Mouse (Mus musculus): ENCODE measurements at regions not wholly inside any gene's neighbourhood (a gene's known extent, or its start where the extent isn't known, plus 50 kb on each side); places are given as distances from the start of the nearest gene placed in this dataset.

DNA sequence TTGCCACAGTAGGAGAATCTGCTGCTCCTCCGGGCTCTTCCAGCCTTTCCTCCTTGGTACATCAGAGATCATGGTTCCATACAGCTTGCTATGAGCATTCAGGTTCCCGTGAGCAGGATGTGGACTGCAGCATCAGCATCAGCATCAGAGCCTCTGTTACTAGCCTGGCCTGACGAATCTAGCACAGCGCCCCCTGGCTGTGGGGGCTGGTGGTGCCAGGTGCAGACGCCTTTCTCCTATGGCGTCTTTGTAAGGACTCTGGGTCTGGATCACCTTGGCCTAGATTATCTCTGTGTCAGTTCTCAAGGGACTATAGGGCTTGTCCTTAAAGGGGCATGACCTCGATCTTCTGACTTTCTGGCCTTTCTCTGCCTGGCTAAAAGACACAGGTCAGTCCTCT lies 86.0 kb upstream of the Runx3 start:
- peak; percentile 59 for DNase-seq (ENCODE audit: low read depth)

GRCm38 (mm10) chr4:135036764-135037163 lies 83.7 kb upstream of the Runx3 start:
- no peak for DNase-seq (ENCODE audit: low read depth)

DNA sequence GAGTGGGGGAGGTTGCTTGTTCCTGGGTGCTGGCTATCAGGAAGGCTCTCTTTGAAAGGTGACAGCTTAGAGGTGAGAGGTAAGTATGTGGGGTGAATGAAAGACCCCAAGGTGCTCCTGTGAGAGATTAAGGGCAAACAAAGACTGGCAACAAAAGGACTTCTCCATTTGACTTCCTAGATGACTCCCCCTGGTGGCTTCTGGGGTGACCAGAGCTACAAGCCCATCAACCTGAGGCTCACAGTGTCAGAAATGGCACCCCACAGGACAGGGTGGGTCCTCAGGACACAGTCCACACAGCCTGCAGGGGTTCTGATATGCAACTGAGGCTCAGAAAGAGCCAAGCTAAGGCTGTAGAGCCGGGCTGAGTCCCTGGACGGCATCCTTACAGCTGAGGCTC lies 81.2 kb upstream of the Runx3 start:
- no peak for DNase-seq (ENCODE audit: low read depth)

- DNase-seq (ENCODE audit: low read depth): no peak
These were observed 78.5 kb upstream of the Runx3 start for GRCm38 (mm10) chr4:135041921-135042320.

GRCm38 (mm10) chr4:135042501-135042900 lies 78.0 kb upstream of the Runx3 start:
- no peak for DNase-seq (ENCODE audit: low read depth)

DNA sequence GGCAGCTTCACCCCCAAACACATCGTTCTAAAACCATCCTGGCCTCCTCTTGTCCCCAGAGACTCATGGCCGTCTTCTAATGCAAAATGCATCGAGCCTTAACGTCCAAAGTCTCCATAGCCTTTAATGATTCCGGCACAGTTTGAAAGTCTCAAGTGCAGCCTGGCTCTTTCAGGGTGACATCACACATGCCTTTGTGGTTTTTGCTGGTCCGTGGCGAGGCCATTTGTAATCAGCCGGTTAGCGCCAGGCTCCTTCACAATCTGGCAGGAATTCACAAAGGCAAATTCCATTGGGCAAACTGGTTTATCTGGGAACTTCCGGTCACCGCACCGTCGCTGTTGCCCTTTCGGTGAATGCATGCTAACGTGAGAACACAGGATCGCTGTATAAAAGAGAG lies 75.4 kb upstream of the Runx3 start:
- DNase-seq (ENCODE audit: low read depth): no peak

- no peak for DNase-seq (ENCODE audit: low read depth)
These were observed 73.8 kb upstream of the Runx3 start for GRCm38 (mm10) chr4:135046619-135047018.

- no peak for DNase-seq (ENCODE audit: low read depth)
These were observed 73.2 kb upstream of the Runx3 start for GRCm38 (mm10) chr4:135047251-135047650.

GRCm38 (mm10) chr4:135047771-135048170 lies 72.7 kb upstream of the Runx3 start:
- DNase-seq (ENCODE audit: low read depth): no peak

- no peak for DNase-seq (ENCODE audit: low read depth)
These were observed 70.5 kb upstream of the Runx3 start for GRCm38 (mm10) chr4:135049924-135050323.

GRCm38 (mm10) chr4:135051466-135051865 lies 69.0 kb upstream of the Runx3 start:
- no peak for DNase-seq (ENCODE audit: low read depth)

DNA sequence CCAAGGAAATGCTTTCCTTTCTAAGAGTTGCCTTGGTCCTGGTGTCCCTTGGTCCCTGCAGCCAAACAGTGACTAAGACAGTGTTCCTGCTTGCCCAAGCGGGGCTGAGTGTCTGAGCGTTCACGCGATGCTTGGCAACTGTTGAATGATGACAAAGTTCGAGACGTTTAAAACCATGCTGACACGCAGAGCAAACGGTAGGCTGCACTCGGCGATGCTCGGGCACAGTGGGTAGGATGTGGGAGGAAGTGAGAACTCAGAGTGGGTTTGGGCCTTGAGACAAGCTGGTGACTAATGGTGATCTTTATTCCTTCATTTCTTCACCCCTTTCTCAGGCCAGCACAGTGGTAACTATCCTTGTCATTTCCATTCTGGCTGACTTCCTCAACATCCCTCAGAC lies 66.9 kb upstream of the Runx3 start:
- no peak for DNase-seq (ENCODE audit: low read depth)

DNA sequence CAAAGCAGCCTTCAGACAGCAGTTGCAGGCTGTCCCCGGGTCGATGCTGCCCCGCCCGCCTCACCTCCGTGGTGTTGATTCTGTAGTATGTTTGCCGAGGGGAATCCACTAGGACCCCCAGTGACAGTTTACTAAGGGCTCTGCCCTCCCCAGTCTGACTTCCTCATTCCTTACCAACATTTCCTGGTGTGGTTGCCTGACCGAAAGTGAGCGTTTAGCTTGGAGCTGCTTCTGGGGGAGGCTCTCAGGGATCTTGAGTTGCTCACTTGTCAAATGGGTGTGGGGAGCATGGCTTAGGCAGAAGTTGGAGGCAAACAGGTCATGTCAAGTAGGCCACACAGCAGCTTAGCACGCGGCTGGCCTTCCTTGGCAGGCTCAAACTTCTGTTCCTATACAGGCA lies 66.1 kb upstream of the Runx3 start:
- DNase-seq (ENCODE audit: low read depth): peak; percentile 50

- no peak for DNase-seq (ENCODE audit: low read depth)
These were observed 64.1 kb upstream of the Runx3 start for GRCm38 (mm10) chr4:135056371-135056770.

DNA sequence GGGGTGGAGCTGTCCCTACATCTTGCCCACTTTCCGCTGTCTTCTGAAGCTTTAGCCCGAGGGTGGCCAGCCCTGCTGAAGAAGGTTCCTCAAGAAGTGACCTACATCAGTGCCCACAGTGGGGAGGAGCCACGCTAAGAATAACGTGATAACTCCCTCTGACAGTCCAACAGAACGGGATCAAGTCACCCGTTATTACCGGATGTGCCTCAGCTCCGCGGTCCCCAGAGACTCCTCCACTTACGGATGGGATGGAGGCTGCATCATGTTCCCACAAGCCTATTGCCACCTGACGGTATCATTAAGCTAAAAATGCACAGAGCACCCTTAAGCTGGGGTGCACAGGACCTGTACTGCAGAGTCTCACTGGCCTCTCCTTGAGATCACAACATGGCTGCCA lies 63.2 kb upstream of the Runx3 start:
- DNase-seq (ENCODE audit: low read depth): no peak

DNA sequence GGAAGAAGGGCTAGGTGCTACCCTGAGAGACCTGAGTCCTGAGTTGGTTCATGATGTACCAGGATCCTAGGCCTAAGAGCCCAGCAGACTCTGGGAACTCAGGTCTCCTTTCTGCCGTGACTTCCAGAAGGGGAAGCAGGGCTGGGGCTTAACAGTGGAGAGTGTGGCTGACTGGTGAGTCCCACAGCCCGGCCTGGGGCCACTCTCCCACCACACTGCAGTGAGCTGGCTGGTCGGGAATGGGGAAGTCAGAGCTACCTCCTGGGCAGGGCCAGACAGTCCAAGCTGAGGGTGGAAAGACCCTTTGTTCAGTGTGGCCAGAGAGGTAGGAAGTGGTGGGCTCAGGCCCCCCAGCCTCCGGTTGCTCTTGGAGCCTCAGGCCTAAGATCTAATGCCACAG lies 61.6 kb upstream of the Runx3 start:
- DNase-seq (ENCODE audit: low read depth): no peak

- DNase-seq (ENCODE audit: low read depth): no peak
These were observed 59.3 kb upstream of the Runx3 start for GRCm38 (mm10) chr4:135061030-135061743.

- peak; percentile 86 for DNase-seq (ENCODE audit: low read depth)
These were observed 53.5 kb upstream of the Runx3 start for GRCm38 (mm10) chr4:135066766-135067479.

GRCm38 (mm10) chr4:135067805-135068204 lies 52.6 kb upstream of the Runx3 start:
- DNase-seq (ENCODE audit: low read depth): no peak

GRCm38 (mm10) chr4:135069818-135070217 lies 50.6 kb upstream of the Runx3 start:
- peak; percentile 53 for DNase-seq (ENCODE audit: low read depth)

All from c-Kit-positive CD71-negative TER-119-negative erythroid progenitor cells, embryonic 14.5 days (primary cell).